In the genomic region with DNA sequence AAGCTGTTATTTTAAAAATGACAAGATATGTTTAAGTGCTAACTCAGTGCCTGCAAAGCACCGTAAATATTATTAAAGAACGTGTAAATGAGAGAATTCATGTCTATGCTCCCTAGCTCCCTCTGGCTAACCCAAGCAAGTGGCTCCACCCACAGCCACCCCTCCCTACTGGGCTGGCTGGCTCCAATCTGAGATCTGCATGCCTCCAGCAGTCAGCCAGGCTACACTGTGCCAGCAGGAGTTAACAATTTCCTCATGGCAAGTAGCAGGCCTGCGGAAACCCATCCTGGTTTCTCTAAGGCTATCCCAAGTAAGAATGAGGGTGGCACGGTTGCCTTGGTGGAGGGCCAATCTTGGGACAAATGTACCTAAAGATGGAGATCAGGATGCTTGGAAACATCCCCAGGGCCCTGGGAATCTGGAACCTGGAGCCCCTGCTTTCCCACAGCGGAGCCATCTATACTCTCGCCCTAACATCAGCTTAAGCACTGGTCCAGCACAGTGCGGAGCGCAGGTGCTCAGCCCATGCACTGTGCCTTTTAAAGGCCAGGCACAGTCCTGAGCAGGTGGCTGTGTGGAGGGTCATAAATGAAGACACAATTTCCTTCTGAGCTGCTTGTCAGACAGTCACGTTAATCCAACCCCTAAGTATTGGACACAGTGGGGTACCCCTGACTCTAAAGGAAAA, we compare ENCODE assay signal across 8 mouse cellular contexts. TPM values are rescaled to one million over a fixed set of nuclear protein-coding genes. Genes with fewer than 3 reads are reported as not detected.
DNase-seq lines count a peak whose midpoint lies in the region; ATAC-seq and TF ChIP-seq lines count a peak whose summit lies in the region.
"Had no signal": no experiment of that assay in that cellular context is flagged by ENCODE, and none has a peak within 500 bp of the region (broad histone marks: within the 10 kb centered on the region; RNA-seq: fewer than 3 reads in every experiment).

No protein-coding gene starts in this region.

- no peak overlapping the region for H3K27ac ChIP-seq in layer of hippocampus, adult 2 months
- no peak overlapping the region for H3K27ac ChIP-seq in limb, embryonic 12.5 days
- H3K27ac ChIP-seq: liver, embryonic 13.5 days had no signal

- peaks cover 6% of the 10 kb centered on the region; the same call in 1 of the 2 replicates for H3K4me1 ChIP-seq in limb, embryonic 12.5 days (replicated peaks)
- H3K4me1 ChIP-seq: liver, embryonic 13.5 days had no signal

- H3K27me3 ChIP-seq in limb, embryonic 12.5 days = 0 out of 2 replicates have a peak, but pooled peaks cover 4% of the 10 kb centered on the region

- H3K9me3 ChIP-seq in limb, embryonic 12.5 days = no peaks in the 10 kb centered on the region
- H3K9me3 ChIP-seq: liver, embryonic 13.5 days had no signal

- ATAC-seq in limb, embryonic 12.5 days (ENCODE audit: insufficient number of reproducible peaks, insufficient read depth, low FRiP score, low TSS enrichment, low read depth) = peak; percentile 71; the same call in 1 of the 2 replicates

- TF ChIP-seq CTCF in layer of hippocampus, adult 2 months (conservative IDR thresholded peaks at IDR 0.05) = peak; percentile 53

- DNase-seq in layer of hippocampus, adult 2 months (ENCODE audit: low spot score in 2 of 2) = no peak
- DNase-seq in layer of hippocampus, adult 8-10 months (ENCODE audit: low spot score in 2 of 2) = no peak
- DNase-seq in adrenal gland, postnatal 10 days = peak; percentile 85
- peak; percentile 53 for DNase-seq in cerebellum, adult 8-10 months
- no peak for DNase-seq in c-Kit-positive CD71-positive TER-119-positive erythroid progenitor cells, embryonic 14.5 days (ENCODE audit: low spot score)
- no peak for DNase-seq in right cerebral cortex, postnatal 14 days
- DNase-seq: liver, embryonic 13.5 days had no signal

- H3K4me2 ChIP-seq in limb, embryonic 12.5 days = no peak overlapping the region
- H3K4me2 ChIP-seq: liver, embryonic 13.5 days had no signal

- no peak overlapping the region for H3K4me3 ChIP-seq in layer of hippocampus, adult 2 months
- H3K4me3 ChIP-seq in limb, embryonic 12.5 days (replicated peaks) = no peak overlapping the region
- H3K4me3 ChIP-seq: liver, embryonic 13.5 days had no signal

- no peaks in the 10 kb centered on the region for H3K36me3 ChIP-seq in limb, embryonic 12.5 days
- H3K36me3 ChIP-seq: liver, embryonic 13.5 days had no signal

- H3K9ac ChIP-seq in limb, embryonic 12.5 days (replicated peaks) = no peak overlapping the region
- H3K9ac ChIP-seq: liver, embryonic 13.5 days had no signal

- WGBS in limb, embryonic 12.5 days = 51% methylated on average over 9 of the region's 9 CpGs

RNA-seq across cellular contexts. Expression of a gene that starts 4.8 kb away (rescaled TPM):
- not detected for total RNA-seq in layer of hippocampus, adult 2 months (2021)
- not detected for total RNA-seq in layer of hippocampus, adult 8-10 months (2022)
- total RNA-seq in adrenal gland, postnatal 10 days (2021) = 1 to 10 TPM in 1 of 2 experiments, under 1 TPM in 1; 0.67 to 1.1 TPM
- polyA plus RNA-seq in limb, embryonic 12.5 days (2016; fragmentation: Nextera tagmentation; extraction: Ambion mirVana) = not detected in 2 replicates
- polyA plus RNA-seq: liver, embryonic 13.5 days had no signal

RNA-seq across cellular contexts. Expression of a gene that starts 37.5 kb away (rescaled TPM):
- total RNA-seq in layer of hippocampus, adult 2 months (2021) = 10 to 100 TPM in 1 of 2 experiments, 1 to 10 TPM in 1; 9.7 to 11.3 TPM
- 10 to 100 TPM; 10.3 to 13.1 (median 10.7) TPM for total RNA-seq in layer of hippocampus, adult 8-10 months (2022)
- total RNA-seq in adrenal gland, postnatal 10 days (2021) = 100 to 1,000 TPM; 549 to 558 TPM
- 0.18 and 0.30 TPM in 2 replicates for polyA plus RNA-seq in limb, embryonic 12.5 days (2016; fragmentation: Nextera tagmentation; extraction: Ambion mirVana)

Comparison
In these comparisons a context has a peak if more than half of its experiments do, and no peak if none do; other contexts are left out.
1. DNase-seq: peak in adrenal gland, postnatal 10 days (single experiment) and cerebellum, adult 8-10 months (single experiment); none in layer of hippocampus, adult 2 months (0 of 2), layer of hippocampus, adult 8-10 months (0 of 2), c-Kit-positive CD71-positive TER-119-positive erythroid progenitor cells, embryonic 14.5 days (single experiment) and right cerebral cortex, postnatal 14 days (single experiment).
2. RNA of a gene that starts 37.5 kb away (total RNA-seq): 549 to 558 TPM in adrenal gland, postnatal 10 days; 9.7 to 11.3 TPM in layer of hippocampus, adult 2 months and 10.3 to 13.1 TPM in layer of hippocampus, adult 8-10 months; every median in the first group is over 10 times any median in the second.